Mouse (Mus musculus) E14TG2a.4 (cell line): ENCODE data around the gene Rap1gap2.

Experiments
- H3K27me3 ChIP-seq: 2 replicates; pipeline ENCODE4 v1.6.1; 2014; ENCODE audit warnings: low read length, control low read depth; ENCODE audit not compliant: insufficient read depth
- H3K36me3 ChIP-seq: 2 replicates; pipeline ENCODE4 v1.6.1; 2014; ENCODE audit warnings: low read length, control low read depth; ENCODE audit not compliant: insufficient read depth
- H3K4me1 ChIP-seq: replicated peaks from 2 replicates; pipeline ENCODE4 v1.6.1; 2014; ENCODE audit warnings: low read depth, low read length, control low read depth
- H3K4me3 ChIP-seq: replicated peaks from 2 replicates; pipeline ENCODE4 v1.5.1; 2014; ENCODE audit warnings: mild to moderate bottlenecking, low read length
- H3K9me3 ChIP-seq: 2 replicates; pipeline ENCODE4 v1.6.1; 2014; ENCODE audit warnings: low read length, control low read depth
- CTCF ChIP-seq: conservative IDR thresholded peaks from 2 replicates; pipeline ENCODE4 v1.5.1; 2014; ENCODE audit warnings: low read length
- NANOG ChIP-seq: IDR thresholded peaks from 2 replicates; pipeline ENCODE4 v1.6.1; 2014; ENCODE audit warnings: borderline replicate concordance, low read length, mixed read lengths
- POU5F1 ChIP-seq: IDR thresholded peaks from 2 replicates; pipeline ENCODE4 v1.6.1; 2014; ENCODE audit warnings: low read length, borderline replicate concordance

Gene Rap1gap2

DNA sequence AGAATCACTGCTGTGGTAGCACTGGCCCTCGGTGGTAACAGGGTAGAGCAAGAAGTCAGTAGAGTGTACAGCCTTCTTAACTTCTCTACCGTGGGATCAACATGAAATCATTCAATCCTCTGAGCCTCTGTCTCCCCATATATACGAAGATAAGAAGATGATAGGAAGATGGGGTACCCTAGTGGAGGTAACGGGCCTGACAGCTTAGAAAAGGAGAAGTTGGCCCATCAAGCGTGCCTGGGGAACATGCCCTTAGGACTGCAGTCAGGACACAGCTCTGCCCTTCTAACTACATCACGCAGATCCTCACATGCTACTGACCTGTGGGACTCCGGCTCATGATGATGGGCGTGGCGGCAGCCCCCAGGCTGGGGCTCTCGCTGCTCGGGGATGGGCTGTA lies 218.8 kb downstream of the Rap1gap2 start:
- no peak overlapping the region for H3K4me3 ChIP-seq
- no peaks in the 10 kb centered on the region for H3K4me1 ChIP-seq
- TF ChIP-seq CTCF (no peak; the same call in 1 of the 2 replicates), POU5F1 (no peak), NANOG (no peak)
- peaks cover 12% of the 10 kb centered on the region for H3K27me3 ChIP-seq
- H3K36me3 ChIP-seq: no peaks in the 10 kb centered on the region
- no peaks in the 10 kb centered on the region for H3K9me3 ChIP-seq

DNA sequence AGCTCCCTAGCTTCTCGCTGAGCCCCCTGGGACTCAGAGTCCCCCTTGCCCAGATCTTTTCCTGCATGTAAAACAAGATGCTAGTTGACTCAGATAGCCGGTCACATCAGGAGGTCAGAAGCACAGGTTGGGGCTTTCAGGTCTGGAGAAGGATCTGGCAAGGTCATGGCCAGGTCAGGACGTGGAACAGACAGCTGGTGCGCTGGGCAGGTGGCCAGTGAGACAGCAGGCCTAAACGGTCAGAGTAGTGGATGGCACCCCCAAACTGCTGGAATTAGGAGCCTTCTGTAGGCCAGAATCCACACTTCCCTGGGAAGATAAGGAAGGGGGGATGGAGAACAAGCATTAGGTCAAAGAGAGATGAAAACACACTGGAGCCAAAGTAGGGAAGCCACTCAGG lies 223.5 kb downstream of the Rap1gap2 start:
- H3K4me1 ChIP-seq: no peaks in the 10 kb centered on the region; the same call in 1 of the 2 replicates

DNA sequence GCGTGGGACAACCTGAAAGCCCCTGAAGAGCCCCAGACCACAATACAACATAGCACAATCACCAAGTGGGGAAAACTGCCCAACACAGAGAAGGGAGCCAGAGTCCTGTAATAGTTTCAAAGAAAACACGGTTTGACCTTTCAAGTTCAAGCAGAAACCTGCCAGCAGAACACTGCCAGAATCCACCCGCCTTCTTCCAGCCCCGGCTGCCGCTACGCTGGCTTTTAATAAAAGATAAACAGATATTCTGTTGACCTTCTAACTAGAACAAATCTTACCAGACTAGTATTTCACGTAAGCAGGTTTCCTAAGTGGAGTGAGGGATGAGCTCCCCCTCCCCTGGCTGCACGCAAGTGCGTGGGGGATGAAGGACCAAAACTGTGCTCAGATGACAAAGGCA lies 225.0 kb downstream of the Rap1gap2 start:
- Histone ChIP-seq H3K27me3 (peaks cover 9% of the 10 kb centered on the region; the same call in 1 of the 2 replicates), H3K4me1 (no peaks in the 10 kb centered on the region; the same call in 1 of the 2 replicates), H3K9me3 (no peaks in the 10 kb centered on the region), H3K4me3 (no peak overlapping the region), H3K36me3 (no peaks in the 10 kb centered on the region)
- TF ChIP-seq POU5F1 (no peak), CTCF (no peak), NANOG (no peak)

More for the DNA sequence above, 223.5 kb downstream of the Rap1gap2 start:
- Histone ChIP-seq H3K9me3 (no peaks in the 10 kb centered on the region), H3K4me3 (no peak overlapping the region), H3K36me3 (no peaks in the 10 kb centered on the region), H3K27me3 (peaks cover 9% of the 10 kb centered on the region; the same call in 1 of the 2 replicates)
- no peak for TF ChIP-seq POU5F1
- no peak for TF ChIP-seq NANOG
- TF ChIP-seq CTCF: no peak

- no peaks in the 10 kb centered on the region for H3K36me3 ChIP-seq
- no peak for TF ChIP-seq CTCF
- TF ChIP-seq NANOG: 0 out of 2 replicates have a peak, but pooled peaks have one; percentile 17
- 0 out of 2 replicates have a peak, but pooled peaks cover 4% of the 10 kb centered on the region for H3K27me3 ChIP-seq
These were observed 231.4 kb downstream of the Rap1gap2 start for GRCm38 (mm10) chr11:74379166-74379873.

DNA sequence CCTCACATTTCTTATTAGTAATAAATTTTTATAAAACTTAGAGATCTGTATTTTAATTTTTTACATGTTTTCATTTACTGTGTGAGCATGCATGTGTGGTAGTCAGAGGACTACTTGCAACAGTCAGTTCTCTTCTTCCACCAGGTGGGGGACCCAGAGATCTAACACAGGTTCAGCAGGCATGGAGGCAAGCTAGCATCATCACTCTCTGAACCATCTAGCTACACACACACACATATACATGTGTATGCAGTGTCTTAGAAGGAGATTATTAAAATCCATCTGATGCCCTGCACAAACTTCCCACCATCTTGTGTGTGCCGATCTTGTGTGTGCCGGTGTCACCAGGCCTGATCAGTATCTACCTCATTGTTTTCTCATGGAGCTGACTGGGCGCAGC lies 233.9 kb downstream of the Rap1gap2 start:
- Histone ChIP-seq H3K4me1 (peaks cover 9% of the 10 kb centered on the region; the same call in 1 of the 2 replicates), H3K4me3 (no peak overlapping the region), H3K36me3 (no peaks in the 10 kb centered on the region), H3K27me3 (0 out of 2 replicates have a peak, but pooled peaks cover 4% of the 10 kb centered on the region), H3K9me3 (no peaks in the 10 kb centered on the region)
- TF ChIP-seq POU5F1 (no peak), NANOG (no peak), CTCF (peak; percentile 53)

More at GRCm38 (mm10) chr11:74379166-74379873, 231.4 kb downstream of the Rap1gap2 start:
- no peaks in the 10 kb centered on the region for H3K9me3 ChIP-seq
- H3K4me3 ChIP-seq: no peak overlapping the region
- H3K4me1 ChIP-seq: peaks cover 9% of the 10 kb centered on the region

GRCm38 (mm10) chr11:74371393-74372100 lies 239.2 kb downstream of the Rap1gap2 start:
- Histone ChIP-seq H3K4me1 (no peaks in the 10 kb centered on the region), H3K27me3 (peaks cover 16% of the 10 kb centered on the region), H3K9me3 (peaks cover 5% of the 10 kb centered on the region), H3K4me3 (no peak overlapping the region), H3K36me3 (no peaks in the 10 kb centered on the region)
- no peak for TF ChIP-seq POU5F1
- peak; percentile 100 for TF ChIP-seq CTCF
- TF ChIP-seq NANOG: no peak

- Histone ChIP-seq H3K4me1 (no peaks in the 10 kb centered on the region), H3K36me3 (no peaks in the 10 kb centered on the region), H3K9me3 (peaks cover 12% of the 10 kb centered on the region), H3K27me3 (no peaks in the 10 kb centered on the region), H3K4me3 (no peak within 1 kb of the TSS)
- TF ChIP-seq CTCF (no peak), POU5F1 (no peak)
These were observed 248.9 kb downstream of the Rap1gap2 start, which contains the start of gene Olfr412 for GRCm38 (mm10) chr11:74361769-74362168. TSS of gene Olfr412 (plus strand) at chr11:74362069.

- H3K27me3 ChIP-seq: no peaks in the 10 kb centered on the region
- no peak within 1 kb of the TSS for H3K4me3 ChIP-seq
- no peaks in the 10 kb centered on the region for H3K4me1 ChIP-seq
- TF ChIP-seq POU5F1 (no peak), NANOG (no peak), CTCF (no peak)
- H3K36me3 ChIP-seq: no peaks in the 10 kb centered on the region
- H3K9me3 ChIP-seq: no peaks in the 10 kb centered on the region
These were observed 258.2 kb downstream of the Rap1gap2 start, which contains the start of gene Olfr411 for GRCm38 (mm10) chr11:74352550-74352949. TSS of gene Olfr411 (minus strand) at chr11:74352650.
